Mouse (Mus musculus) embryo, embryonic 11.5 days (tissue): Measurements from ENCODE around the gene Smim7.
A peak's percentile ranks its signal among the peaks of the same experiment; 100 is the strongest.

Source experiments
- DNase-seq: peaks from one replicate; pipeline ENCODE4 v3.0.0-alpha.2; 2012; ENCODE audit warnings: low read depth, low spot score

The Smim7 gene

DNA sequence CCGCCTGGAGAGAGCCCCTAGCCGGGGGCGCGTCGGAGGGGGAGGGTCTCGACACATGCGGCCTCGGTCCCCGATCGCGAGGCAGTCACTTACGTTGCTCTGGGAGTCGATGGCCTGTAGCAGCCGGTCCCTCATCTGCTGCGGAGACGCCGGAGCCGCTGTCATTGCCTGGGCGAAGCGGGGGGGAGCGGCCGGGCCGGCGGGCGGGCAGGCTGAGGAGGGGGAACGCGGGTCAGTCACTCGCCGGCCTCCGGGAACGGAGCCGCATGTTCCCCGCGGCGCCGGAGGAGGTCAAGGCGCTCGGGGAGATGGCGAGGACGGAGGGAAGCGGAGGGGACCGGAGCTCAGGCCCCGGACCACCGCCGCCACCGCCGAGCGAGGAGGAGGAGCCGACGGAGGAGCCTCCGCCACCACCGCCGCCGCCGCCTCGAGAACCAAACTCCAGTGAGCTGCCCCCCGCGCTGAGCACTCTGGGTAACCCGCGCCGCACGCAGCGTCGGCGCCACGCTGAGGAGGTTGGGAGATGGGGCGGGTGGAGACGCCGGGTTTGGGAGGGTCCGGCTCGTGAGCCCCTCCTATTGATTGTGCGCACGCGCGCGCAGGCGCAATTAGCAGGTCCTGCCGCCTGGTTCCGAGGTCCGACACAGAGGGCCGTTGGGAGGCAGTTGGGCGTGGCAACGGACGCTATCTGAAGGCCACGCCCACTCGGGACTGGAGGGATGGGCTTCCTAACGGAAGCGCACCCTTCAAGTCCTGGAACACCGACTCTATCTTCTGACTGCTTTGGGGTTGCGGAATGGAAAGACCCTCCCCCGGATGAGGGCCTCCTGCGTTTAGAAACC, 22.9 kb downstream of the Smim7 start, which contains the start of gene Med26:
TSS of gene Med26 (minus strand) at position 469 of the 842 bp plus-strand sequence.
- peak; percentile 99 for DNase-seq

DNA sequence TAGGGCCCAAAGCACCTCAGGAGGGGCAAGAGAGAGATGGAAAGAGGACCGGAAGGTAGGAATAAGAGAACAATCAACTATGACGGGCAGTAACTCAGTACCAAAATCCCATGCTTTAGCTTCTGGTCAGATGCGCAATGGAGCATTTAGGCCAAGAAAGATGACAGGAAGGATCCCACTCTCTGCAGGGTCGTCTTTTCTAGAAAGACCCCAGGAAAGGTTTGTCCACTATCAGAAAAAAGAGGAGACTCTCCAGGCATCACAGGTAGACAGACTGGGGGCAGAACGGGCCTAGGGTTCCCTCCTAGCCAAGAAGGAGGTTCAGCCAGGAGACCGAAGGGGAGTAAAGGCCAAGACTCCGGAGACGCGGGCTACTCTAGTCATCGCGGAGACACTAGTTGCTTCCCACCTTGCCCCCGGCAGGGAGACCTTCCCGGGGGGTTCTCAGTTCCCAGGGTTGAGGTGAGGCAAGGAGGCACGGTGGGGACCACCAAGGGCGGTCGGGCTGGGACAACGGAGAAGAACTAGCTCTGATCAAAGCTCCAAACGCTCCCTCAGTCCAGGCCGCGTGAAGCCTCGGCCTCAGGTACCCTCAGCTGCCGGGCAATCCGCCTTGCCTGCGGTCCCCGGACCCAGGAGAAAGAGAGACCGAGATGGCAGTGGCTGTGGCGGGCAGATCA, 23.6 kb downstream of the Smim7 start:
- no peak for DNase-seq

DNA sequence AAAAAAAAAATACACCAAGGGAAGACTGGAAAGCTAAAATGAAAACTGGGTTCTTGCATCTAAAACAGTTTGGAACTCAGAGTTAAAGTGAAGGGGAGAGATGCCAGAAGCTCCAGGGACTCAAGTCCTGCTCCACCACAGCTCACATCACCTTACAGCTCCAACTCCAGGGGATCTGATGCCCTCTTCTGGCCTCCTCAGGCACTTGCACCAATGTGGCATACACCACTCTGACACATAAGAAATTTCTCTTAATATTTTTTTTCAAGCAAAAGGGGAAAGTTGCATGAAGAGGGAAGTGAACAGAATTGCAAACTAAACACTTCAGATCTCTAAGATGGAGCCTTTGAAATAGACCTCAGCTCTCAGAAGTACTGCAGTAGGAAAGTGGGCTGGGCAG, 31.7 kb downstream of the Smim7 start:
- DNase-seq, result no peak

DNA sequence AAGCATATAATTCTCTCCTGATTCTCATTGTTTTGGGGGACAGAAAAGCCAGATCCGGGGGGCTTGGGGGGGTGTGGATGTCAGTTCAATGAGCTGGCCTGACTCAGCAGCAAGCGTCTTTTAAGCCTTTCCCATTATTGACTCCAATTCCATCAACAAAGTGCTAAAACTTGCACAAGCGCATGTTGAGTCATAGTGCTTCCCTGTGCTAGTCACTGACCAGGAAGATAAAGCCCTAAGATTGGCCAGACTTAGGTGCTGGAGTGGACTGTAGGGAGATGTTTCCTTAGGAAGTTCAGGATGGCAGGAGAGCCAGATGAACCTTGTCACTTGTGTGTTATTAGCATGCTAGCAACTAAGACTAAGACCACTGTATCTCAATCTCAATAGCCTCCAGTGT, 36.0 kb downstream of the Smim7 start:
- DNase-seq, result no peak

DNA sequence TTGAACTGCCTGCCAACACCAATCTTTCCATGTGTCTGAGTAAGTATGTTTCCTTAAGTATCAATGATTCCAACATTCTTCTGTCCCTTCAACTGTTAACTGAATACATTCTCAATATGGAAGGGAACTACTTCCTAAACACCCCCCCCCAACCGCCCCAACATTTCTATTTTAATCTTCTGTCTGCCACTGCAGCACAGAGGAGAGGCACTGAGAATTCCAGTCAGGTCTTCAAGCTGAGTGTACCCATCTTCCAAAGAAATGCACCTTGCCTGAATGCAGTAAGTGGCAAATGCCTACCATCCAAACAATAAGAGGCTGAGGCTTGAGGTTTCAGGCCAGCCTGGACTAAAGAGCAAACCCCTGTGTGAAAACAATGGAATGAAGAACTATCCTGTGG, 38.8 kb downstream of the Smim7 start:
- DNase-seq, result no peak

DNA sequence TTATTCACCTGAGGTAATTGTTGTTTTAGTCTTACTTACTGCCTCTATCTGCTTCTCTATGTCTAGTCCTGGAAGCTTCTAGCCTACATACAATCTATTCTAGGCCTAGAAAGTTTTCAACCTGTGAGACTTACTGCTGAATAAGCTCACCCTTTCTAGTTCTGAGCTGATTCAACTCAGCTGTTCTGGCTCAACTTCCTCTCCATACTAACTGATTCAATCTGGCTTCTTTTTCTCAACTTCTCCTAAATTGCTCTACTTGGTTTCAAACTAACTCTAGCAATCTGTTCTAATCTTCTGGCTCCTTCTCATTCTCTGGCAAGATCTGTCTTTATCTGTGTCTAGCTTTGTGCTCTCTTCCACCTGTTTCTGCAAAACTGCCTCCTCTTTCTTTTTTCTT, 49.0 kb downstream of the Smim7 start:
- no peak for DNase-seq

DNA sequence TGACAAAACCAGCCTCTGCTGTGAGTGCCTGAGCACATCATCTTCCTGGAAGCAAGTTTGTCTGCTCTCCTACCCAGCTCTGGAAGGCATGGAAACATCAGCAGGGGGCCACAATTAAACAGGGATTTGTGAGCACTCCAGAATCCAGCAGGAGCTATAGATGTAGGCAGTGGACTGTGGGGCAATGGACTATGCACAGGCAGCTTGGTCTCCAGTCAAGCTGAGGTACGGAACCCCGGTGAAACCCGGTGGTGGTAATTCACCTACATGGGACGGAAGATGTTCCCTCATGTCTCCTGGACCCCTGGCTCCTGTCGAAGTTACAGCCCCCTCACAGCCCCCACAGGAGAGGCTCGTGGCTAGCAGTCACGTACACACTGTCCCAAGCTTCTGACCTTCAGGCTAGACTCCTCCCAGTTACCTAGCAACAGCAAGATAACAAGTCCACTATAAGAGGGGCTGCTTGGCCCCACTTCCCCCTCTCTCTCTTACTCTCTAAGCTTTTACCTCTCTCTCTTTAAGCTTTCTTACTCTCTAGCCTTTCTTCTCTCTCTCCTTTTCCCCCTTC, 53.4 kb downstream of the Smim7 start:
- no peak for DNase-seq
